Mouse (Mus musculus) heart, adult 2 months (tissue): ENCODE results near the gene Cfb. TPM values are rescaled to one million over a fixed set of nuclear protein-coding genes. Genes with fewer than 3 reads are reported as not detected.
"Not testable (repeated sequence)": the region's sequence is repeated elsewhere in the genome, so short reads cannot be mapped to it uniquely, and the experiment has no call there.

Experiments used
- DNase-seq, 2 experiments: peaks; one replicate each; pipeline ENCODE4 v3.0.0; 2021
- H3K27ac ChIP-seq: fragments of 200-600 bp; 2 replicates; pipeline ENCODE4 v1.8.1; 2022
- H3K27me3 ChIP-seq: fragments of 200-500 bp; 2 replicates; pipeline ENCODE4 v1.6.1; 2012; ENCODE audit warnings: mild to moderate bottlenecking, low read length, inconsistent platforms, mixed read lengths; ENCODE audit not compliant: control insufficient read depth, insufficient read depth
- H3K36me3 ChIP-seq: fragments of 200-500 bp; 2 replicates; pipeline ENCODE4 v1.6.1; 2012; ENCODE audit warnings: low read length, inconsistent platforms; ENCODE audit not compliant: control insufficient read depth, insufficient read depth
- H3K4me1 ChIP-seq: fragments of 200-500 bp; 2 replicates; pipeline ENCODE4 v1.6.1; 2011; ENCODE audit warnings: low read length; ENCODE audit not compliant: control insufficient read depth, insufficient read depth
- H3K4me3 ChIP-seq: fragments of 200-600 bp; 2 replicates; pipeline ENCODE4 v1.8.1; 2022
- H3K79me2 ChIP-seq: fragments of 200-500 bp; replicated peaks from 2 replicates; pipeline ENCODE4 v1.6.1; 2012; ENCODE audit warnings: mild to moderate bottlenecking, inconsistent platforms, low read length, moderate library complexity, mixed read lengths; ENCODE audit not compliant: control insufficient read depth, insufficient read depth
- H3K9ac ChIP-seq: fragments of 200-500 bp; 2 replicates; pipeline ENCODE4 v1.6.1; 2012; ENCODE audit warnings: low read depth, mild to moderate bottlenecking, control low read depth, inconsistent platforms, low read length, mixed read lengths
- CTCF ChIP-seq: fragments of 200-600 bp; IDR thresholded peaks from 2 replicates; pipeline ENCODE4 v1.8.1; 2022; ENCODE audit warnings: antibody characterized with exemption, mild to moderate bottlenecking, moderate library complexity
- EP300 ChIP-seq: fragments of 200-500 bp; IDR thresholded peaks from 2 replicates; pipeline ENCODE4 v1.6.1; 2011; ENCODE audit warnings: low read depth, low read length, control low read depth; ENCODE audit not compliant: insufficient read depth
- POLR2A ChIP-seq: fragments of 200-500 bp; IDR thresholded peaks from 2 replicates; pipeline ENCODE4 v1.6.1; 2011; ENCODE audit warnings: mild to moderate bottlenecking, low read depth, low read length, control low read depth; ENCODE audit not compliant: insufficient read depth
- WGBS: fragments of 180-500 bp; shearing (Covaris S2); methylation state at CpG from one replicate; pipeline ENCODE4 v1.1.7; 2018; 5-methylcytosine and 5-hydroxymethylcytosine counted together
- intact Hi-C: fragments of 180-260 bp; cut with DNase I; formaldehyde crosslinking; loops from one replicate; pipeline ENCODE4 v1.15.1; 2025
- long read RNA-seq: library from polyadenylated mRNA; stranded (forward); transcript quantifications from one replicate; pipeline ENCODE4 v2.0.0, GENCODE M21; 2021
- polyA plus RNA-seq: library from polyadenylated mRNA; depleted of rRNA; stranded (reverse); fragments of >200 nt; gene quantifications from 2 replicates; pipeline ENCODE4 v1.2.3, GENCODE M21; 2012; rRNA removed
- total RNA-seq, 2 experiments: library from RNA; stranded (reverse); gene quantifications; 2 replicates each; pipeline ENCODE4 v1.2.3; 2021

Cfb gene
- 1 to 10 TPM; 2.6 to 3.8 TPM for total RNA-seq
- polyA plus RNA-seq: 3.9 and 5.7 TPM in 2 replicates
- long read RNA-seq, transcript Cfb-202 (18 exons, 2,751 nt): major isoform, 6 of 6 reads
- long read RNA-seq, partial matches to known transcripts: 0 of 6 reads
- long read RNA-seq, other reads (novel, unspliced or antisense): 0 of 6 reads

DNA sequence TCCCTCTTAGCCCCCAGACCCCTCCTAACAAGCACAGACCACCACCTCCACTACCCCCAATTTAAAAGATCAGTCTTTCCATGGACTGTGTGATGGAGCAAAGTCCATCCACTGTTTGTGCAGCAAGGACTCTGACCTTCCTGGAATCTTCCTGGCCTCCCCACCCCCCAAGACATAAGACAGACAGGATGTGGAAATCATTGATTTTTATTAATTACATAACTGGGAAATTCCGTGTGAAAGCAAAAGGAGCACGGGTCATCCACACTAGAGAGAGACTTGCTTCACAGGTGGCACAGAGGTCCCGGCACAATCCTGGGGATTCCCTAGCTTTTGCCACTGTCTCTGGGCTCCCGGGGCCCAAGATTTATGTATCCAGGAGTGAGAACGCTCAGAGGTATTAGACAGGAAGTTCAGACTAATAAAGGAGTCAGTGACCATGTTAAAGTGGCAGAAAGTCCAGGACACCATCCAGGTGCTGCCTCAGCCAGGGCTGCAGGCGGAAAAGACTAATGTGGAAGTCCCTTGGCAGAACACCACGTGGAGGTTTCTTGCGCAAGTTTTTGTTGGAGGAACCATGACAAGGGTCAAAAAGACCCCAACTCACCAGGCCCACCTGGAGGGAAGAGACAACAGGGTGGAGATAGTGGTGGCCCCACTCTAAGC is at the start of gene Cfb:
TSS of gene Cfb (minus strand) at position 103 of the 666 bp plus-strand sequence.
- WGBS: 49% methylated on average over 8 of the region's 8 CpGs
- H3K27ac ChIP-seq: no peak within 1 kb of the TSS
- TF ChIP-seq POLR2A: no peak
- no peak for TF ChIP-seq EP300
- TF ChIP-seq CTCF: no peak
- no peaks in the 10 kb centered on the region for H3K27me3 ChIP-seq
- no peaks in the 10 kb centered on the region for H3K36me3 ChIP-seq
- H3K4me1 ChIP-seq: no peaks in the 10 kb centered on the region
- no peak within 1 kb of the TSS for H3K4me3 ChIP-seq
- H3K79me2 ChIP-seq: no peaks in the 10 kb centered on the region
- intact Hi-C loops: no loop called here
- no peak for DNase-seq
- no peak within 1 kb of the TSS for H3K9ac ChIP-seq

DNA sequence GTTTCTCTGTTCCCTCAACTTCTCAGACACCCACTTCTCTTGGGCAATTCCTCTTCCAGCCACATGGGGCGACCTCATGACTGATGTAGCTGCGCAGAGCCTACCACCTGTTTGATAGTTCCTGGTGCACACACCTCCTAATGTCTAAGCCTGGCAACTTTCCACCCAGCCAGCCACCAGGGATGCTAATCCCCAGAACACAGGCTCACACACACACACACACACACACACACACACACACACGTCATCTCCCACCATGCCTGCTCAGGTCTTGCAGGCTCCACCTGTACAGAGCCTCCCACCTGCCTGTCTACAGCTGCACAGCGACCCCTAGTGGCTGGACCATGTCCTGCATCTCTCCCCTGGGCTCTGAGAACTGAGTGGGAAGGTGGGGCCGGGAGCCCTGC is 49.6 kb upstream of the Cfb start:
- H3K36me3 ChIP-seq: no peaks in the 10 kb centered on the region
- no peaks in the 10 kb centered on the region for H3K4me1 ChIP-seq
- no peak overlapping the region for H3K9ac ChIP-seq
- WGBS: 56% methylated on average over 5 of the region's 5 CpGs
- TF ChIP-seq POLR2A (no peak), CTCF (peak; percentile 87), EP300 (peak; percentile 78; the same call in 1 of the 2 replicates)
- intact Hi-C loops: loop anchor here (1.0 kb wide), 1 partner anchor 56 kb away; no protein-coding TSS in a partner anchor
- peak; percentile 74 to 84 for DNase-seq
- H3K27ac ChIP-seq: no peak overlapping the region
- H3K27me3 ChIP-seq: no peaks in the 10 kb centered on the region
- no peak overlapping the region for H3K4me3 ChIP-seq
- no peaks in the 10 kb centered on the region for H3K79me2 ChIP-seq

DNA sequence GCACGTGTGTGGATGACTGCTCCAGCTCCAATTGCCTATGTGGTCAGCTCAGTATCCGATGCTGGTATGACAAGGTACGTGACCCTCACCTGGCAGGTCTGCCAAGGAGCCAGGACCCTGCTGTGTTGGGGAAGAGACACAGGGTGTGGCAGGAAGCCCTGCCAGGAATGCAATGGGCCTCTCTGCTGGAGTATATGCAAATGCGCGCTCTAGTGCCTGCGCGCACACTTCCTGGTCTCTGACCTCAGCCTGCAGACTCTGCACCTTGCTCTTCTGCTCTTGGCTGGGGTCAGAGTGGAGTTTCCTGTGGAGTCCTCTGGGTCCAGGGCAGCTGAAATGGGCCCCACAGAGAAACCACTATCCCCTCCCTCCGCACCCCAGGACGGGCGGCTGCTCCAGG is 48.7 kb upstream of the Cfb start:
- H3K4me3 ChIP-seq: no peak overlapping the region
- no peak overlapping the region for H3K27ac ChIP-seq
- no peaks in the 10 kb centered on the region for H3K4me1 ChIP-seq
- H3K9ac ChIP-seq: no peak overlapping the region
- 83% methylated on average over 10 of the region's 10 CpGs for WGBS
- H3K36me3 ChIP-seq: no peaks in the 10 kb centered on the region
- H3K27me3 ChIP-seq: no peaks in the 10 kb centered on the region
- DNase-seq: no peak
- TF ChIP-seq CTCF (no peak), POLR2A (no peak), EP300 (no peak)
- no peaks in the 10 kb centered on the region for H3K79me2 ChIP-seq
- intact Hi-C loops: no loop called here

DNA sequence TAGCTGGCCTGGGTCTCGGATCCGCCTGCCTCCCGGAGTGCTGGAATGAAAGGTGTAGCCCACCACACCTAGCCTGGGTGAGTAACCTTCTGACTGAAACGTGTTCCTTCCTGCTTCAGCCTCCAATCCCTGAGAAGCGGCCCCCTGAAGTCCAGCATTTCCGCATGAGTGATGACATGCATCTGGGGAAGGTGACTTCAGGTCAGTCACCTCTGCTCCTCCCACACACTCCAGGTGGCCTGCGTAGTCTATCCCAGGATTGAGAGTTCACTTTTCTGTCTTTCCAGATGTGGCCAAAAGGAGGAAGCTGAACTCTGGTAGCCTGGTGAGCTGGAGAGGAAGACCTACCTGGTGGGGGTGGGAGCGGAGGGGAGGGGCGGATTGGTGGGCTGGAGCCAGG is 40.6 kb upstream of the Cfb start:
- no peak for TF ChIP-seq EP300
- TF ChIP-seq CTCF: no peak
- no peak for TF ChIP-seq POLR2A
- 92% methylated on average over 9 of the region's 9 CpGs for WGBS
- DNase-seq: no peak
- Histone ChIP-seq H3K4me3 (no peak overlapping the region), H3K79me2 (no peaks in the 10 kb centered on the region), H3K9ac (no peak overlapping the region), H3K4me1 (no peaks in the 10 kb centered on the region), H3K27ac (no peak overlapping the region), H3K36me3 (no peaks in the 10 kb centered on the region), H3K27me3 (no peaks in the 10 kb centered on the region)
- intact Hi-C loops: no loop called here

DNA sequence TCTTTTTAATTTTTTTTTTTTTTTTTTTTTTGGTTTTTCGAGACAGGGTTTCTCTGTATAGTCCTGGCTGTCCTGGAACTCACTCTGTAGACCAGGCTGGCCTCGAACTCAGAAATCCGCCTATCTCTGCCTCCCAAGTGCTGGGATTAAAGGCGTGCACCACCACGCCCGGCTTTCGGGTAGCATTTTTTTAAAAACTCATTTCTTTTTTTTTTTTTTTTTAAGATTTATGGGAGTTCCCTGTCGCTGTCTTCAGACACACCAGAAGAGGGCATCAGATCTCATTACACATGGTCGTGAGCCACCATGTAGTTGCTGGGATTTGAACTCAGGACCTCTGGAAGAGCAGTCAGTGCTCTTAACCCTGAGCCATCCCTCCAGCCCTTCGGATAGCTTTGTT is 39.6 kb upstream of the Cfb start:
- WGBS: 91% methylated on average over 9 of the region's 10 CpGs
- H3K27me3 ChIP-seq, H3K27ac ChIP-seq, H3K4me3 ChIP-seq, H3K9ac ChIP-seq, H3K4me1 ChIP-seq, H3K36me3 ChIP-seq, intact Hi-C loops, DNase-seq, H3K79me2 ChIP-seq: not testable (repeated sequence)

DNA sequence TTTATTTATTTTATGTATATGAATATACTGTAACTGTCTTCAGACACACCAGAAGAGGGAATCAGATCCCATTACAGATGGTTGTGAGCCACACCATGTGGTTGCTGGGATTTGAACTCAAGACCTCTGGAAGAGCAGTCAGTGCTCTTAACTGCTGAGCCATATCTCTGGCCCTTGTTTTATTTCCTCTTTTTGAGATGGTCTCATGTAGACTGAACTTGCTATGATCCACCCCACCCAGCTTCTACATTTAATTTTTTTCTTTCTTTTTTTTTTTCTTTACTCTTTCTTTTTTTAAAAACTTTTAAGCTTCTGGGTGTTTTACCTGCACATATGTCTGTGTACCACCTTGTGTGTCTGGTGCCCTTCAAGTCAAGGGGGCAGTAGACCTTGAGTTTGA is 38.5 kb upstream of the Cfb start:
- intact Hi-C loops, H3K4me3 ChIP-seq, H3K27me3 ChIP-seq, DNase-seq, H3K27ac ChIP-seq, H3K9ac ChIP-seq, H3K4me1 ChIP-seq, H3K79me2 ChIP-seq, H3K36me3 ChIP-seq: not testable (repeated sequence)
